Mouse (Mus musculus) hindbrain, embryonic 16.5 days (tissue): ENCODE results near the gene Ugt1a6a. TPM values are rescaled to one million over a fixed set of nuclear protein-coding genes. Genes with fewer than 3 reads are reported as not detected.
"Not testable (repeated sequence)": the region's sequence is repeated elsewhere in the genome, so short reads cannot be mapped to it uniquely, and the experiment has no call there.

Experiments
- ATAC-seq: fragments of 200-750 bp; cut with Nextera tagmentation; 2 replicates; pipeline ENCODE4 v1.8.0; 2017; ENCODE audit warnings: moderate TSS enrichment, moderate library complexity
- H3K27ac ChIP-seq: fragments of 300-500 bp; sonication (generic); 2 replicates; pipeline ENCODE4 v1.5.1; 2014; ENCODE audit warnings: low read depth, mild to moderate bottlenecking, control low read depth, low read length, moderate library complexity
- H3K27me3 ChIP-seq: fragments of 300-500 bp; sonication (generic); replicated peaks from 2 replicates; pipeline ENCODE4 v1.6.1; 2014; ENCODE audit warnings: low read length; ENCODE audit not compliant: control insufficient read depth, insufficient read depth
- H3K36me3 ChIP-seq: fragments of 300-500 bp; sonication (generic); 2 replicates; pipeline ENCODE4 v1.6.1; 2014; ENCODE audit warnings: mild to moderate bottlenecking, low read length, moderate library complexity, mixed read lengths; ENCODE audit not compliant: control insufficient read depth, insufficient read depth
- H3K4me1 ChIP-seq: fragments of 300-500 bp; sonication (generic); 2 replicates; pipeline ENCODE4 v1.6.1; 2014; ENCODE audit warnings: low read depth, low read length; ENCODE audit not compliant: control insufficient read depth, insufficient read depth
- H3K4me2 ChIP-seq: fragments of 300-500 bp; sonication (generic); 2 replicates; pipeline ENCODE4 v1.6.1; 2014; ENCODE audit warnings: mild to moderate bottlenecking, low read length, control low read depth, moderate library complexity
- H3K4me3 ChIP-seq: fragments of 300-500 bp; sonication (generic); 2 replicates; pipeline ENCODE4 v1.5.1; 2014; ENCODE audit warnings: mild to moderate bottlenecking, low read length, control low read depth, moderate library complexity
- H3K9ac ChIP-seq: fragments of 300-500 bp; sonication (generic); 2 replicates; pipeline ENCODE4 v1.6.1; 2014; ENCODE audit warnings: low read depth, mild to moderate bottlenecking, control low read depth, low read length, moderate library complexity
- H3K9me3 ChIP-seq: fragments of 300-500 bp; sonication (generic); 2 replicates; pipeline ENCODE4 v1.6.1; 2014; ENCODE audit warnings: mild to moderate bottlenecking, low read length, moderate library complexity; ENCODE audit not compliant: control insufficient read depth
- WGBS: fragments of 180-500 bp; shearing (Covaris S2); extraction: QIAGEN DNeasy Blood & Tissue Kit; methylation state at CpG from one replicate; pipeline ENCODE4 v1.1.7; 2014; 5-methylcytosine and 5-hydroxymethylcytosine counted together
- polyA plus RNA-seq: library from polyadenylated mRNA; unstranded; fragments of >200 nt; fragmentation: Nextera tagmentation; extraction: Ambion mirVana; gene quantifications from 2 replicates; pipeline ENCODE4 v1.2.1, GENCODE M21; 2015

Gene Ugt1a6a
- polyA plus RNA-seq, 1 experiment from 2014 or later, result 5.6 TPM

GRCm38 (mm10) chr1:88222216-88222615 is 87.6 kb downstream of the Ugt1a6a start:
- Histone ChIP-seq H3K9me3 (peaks cover 28% of the 10 kb centered on the region), H3K9ac (no peak overlapping the region), H3K4me1 (no peaks in the 10 kb centered on the region), H3K27ac (no peak overlapping the region), H3K36me3 (no peaks in the 10 kb centered on the region), H3K4me2 (no peak overlapping the region), H3K27me3 (no peaks in the 10 kb centered on the region), H3K4me3 (no peak overlapping the region)
- WGBS, result 47% methylated on average over 2 of the region's 2 CpGs
- ATAC-seq, result no peak

- H3K4me3 ChIP-seq, H3K4me2 ChIP-seq, H3K36me3 ChIP-seq, H3K27me3 ChIP-seq, H3K4me1 ChIP-seq, ATAC-seq, H3K9ac ChIP-seq, H3K27ac ChIP-seq: not testable (repeated sequence)
- peaks cover 31% of the 10 kb centered on the region for H3K9me3 ChIP-seq
These were observed 88.5 kb downstream of the Ugt1a6a start for GRCm38 (mm10) chr1:88223011-88223515.

DNA sequence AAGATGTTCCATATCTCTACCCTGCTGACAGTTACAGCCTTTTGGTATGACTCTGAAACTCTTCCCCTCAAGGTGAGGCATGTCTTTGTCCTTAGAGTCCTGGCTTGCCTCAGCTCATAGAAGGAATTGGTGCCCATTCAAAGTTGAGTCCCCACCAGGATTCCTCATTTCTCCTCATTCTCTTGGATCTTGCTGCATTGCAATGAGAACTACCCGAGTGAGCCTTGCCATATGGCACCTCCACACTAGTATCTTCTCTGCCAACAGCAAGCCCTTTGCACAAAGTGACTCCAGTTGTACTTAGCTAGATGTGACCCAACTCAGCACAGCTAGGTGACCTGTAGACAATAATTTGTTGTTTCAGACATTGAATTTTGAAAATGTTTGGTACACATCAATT is 89.0 kb downstream of the Ugt1a6a start:
- Histone ChIP-seq H3K4me1 (no peaks in the 10 kb centered on the region), H3K4me3 (no peak overlapping the region), H3K27ac (no peak overlapping the region), H3K9me3 (peaks cover 36% of the 10 kb centered on the region), H3K4me2 (no peak overlapping the region), H3K9ac (no peak overlapping the region), H3K27me3 (no peaks in the 10 kb centered on the region), H3K36me3 (no peaks in the 10 kb centered on the region)
- no peak for ATAC-seq
- 54% methylated on average over 1 of the region's 1 CpGs for WGBS

DNA sequence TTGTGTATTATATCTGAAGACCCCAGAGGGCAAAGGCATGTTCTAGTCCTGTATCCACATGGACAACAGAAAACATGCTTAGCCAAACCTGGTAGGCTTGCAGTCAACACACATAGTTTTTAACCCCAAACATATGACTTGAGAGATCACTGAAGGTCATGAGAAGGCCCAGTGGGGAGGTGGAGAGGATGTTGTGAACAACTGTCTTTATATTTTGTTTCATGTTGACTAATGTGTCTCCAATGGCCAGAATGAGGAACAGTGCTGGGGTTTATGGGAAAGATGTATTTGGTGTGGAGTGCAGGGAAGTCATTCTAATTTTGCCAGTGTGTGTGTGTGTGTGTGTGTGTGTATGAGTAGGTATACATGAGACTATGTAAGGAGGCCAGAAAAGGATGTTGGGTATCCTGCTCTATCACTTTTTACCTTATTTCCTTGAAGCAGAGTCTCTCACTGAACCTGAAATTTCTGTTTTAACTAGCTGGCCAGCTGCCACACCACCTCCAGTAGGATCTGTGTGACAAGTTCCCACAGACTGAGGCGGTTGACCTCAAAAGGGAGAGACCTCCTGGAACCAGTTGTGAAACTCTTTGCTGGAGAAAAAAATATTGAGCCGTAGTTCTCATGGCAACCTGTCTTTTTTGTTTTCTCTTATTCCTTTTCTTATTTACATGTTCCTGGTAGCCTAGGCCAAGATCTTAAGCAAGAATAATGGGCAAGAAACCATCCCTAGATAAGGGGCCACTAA is 89.6 kb downstream of the Ugt1a6a start:
- 68% methylated on average over 2 of the region's 2 CpGs for WGBS
- peaks cover 42% of the 10 kb centered on the region for H3K9me3 ChIP-seq
- no peak overlapping the region for H3K27ac ChIP-seq
- H3K4me3 ChIP-seq, result no peak overlapping the region
- no peak overlapping the region for H3K4me2 ChIP-seq
- no peaks in the 10 kb centered on the region for H3K27me3 ChIP-seq
- ATAC-seq, result no peak
- no peak overlapping the region for H3K9ac ChIP-seq
- no peaks in the 10 kb centered on the region for H3K4me1 ChIP-seq
- H3K36me3 ChIP-seq, result no peaks in the 10 kb centered on the region

DNA sequence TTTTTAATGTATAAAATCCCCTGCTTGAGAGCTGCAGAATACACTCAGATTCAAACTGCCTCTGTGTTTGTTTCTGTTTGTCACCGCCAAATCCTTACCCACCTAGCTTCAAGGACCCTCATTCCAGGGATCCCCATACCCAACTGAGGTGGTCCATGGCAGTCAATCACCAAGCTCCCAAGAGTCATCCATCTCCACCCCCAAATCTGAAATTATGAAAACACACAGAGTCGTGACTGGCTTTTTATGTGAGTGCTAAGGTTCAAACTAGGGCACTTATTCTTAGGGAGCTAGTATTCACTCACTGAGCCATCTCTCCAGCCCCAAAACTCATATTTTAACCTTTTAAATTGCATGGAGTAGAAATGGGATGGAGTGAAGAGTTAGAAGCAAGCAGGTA is 90.7 kb downstream of the Ugt1a6a start:
- 41% methylated on average over 2 of the region's 2 CpGs for WGBS
- H3K4me1 ChIP-seq, H3K36me3 ChIP-seq, H3K4me3 ChIP-seq, H3K27ac ChIP-seq, H3K9ac ChIP-seq, H3K27me3 ChIP-seq, H3K4me2 ChIP-seq, ATAC-seq: not testable (repeated sequence)
- H3K9me3 ChIP-seq, result peaks cover 53% of the 10 kb centered on the region

DNA sequence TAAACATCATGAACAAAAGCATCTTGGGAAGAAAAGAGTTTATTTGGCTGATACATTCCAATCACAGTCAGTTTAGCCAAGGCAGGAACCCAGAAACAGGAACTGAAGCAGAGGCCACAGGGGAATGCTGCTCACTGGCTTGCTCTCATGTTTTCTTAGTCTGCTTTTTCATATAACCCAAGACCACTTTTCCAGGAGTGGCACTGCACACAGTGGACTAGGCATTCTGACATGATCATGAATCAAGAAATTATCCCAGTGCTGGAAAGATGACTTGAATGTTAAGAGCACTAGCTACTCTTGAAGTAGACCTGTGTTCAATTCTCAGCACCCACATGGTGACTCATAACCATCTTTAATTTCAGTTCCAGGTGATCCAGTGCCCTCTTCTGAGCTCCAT is 91.1 kb downstream of the Ugt1a6a start:
- no peak overlapping the region for H3K27ac ChIP-seq
- ATAC-seq, result no peak
- H3K36me3 ChIP-seq, result no peaks in the 10 kb centered on the region
- peaks cover 57% of the 10 kb centered on the region for H3K9me3 ChIP-seq
- no peaks in the 10 kb centered on the region for H3K4me1 ChIP-seq
- H3K9ac ChIP-seq, result no peak overlapping the region
- no peak overlapping the region for H3K4me3 ChIP-seq
- H3K27me3 ChIP-seq, result no peaks in the 10 kb centered on the region
- no peak overlapping the region for H3K4me2 ChIP-seq

GRCm38 (mm10) chr1:88226670-88227379 is 92.2 kb downstream of the Ugt1a6a start, which contains the start of gene Mroh2a:
Mroh2a (plus strand) TSS chr1:88226986.
- 59% methylated on average over 5 of the region's 5 CpGs for WGBS
- H3K36me3 ChIP-seq, result no peaks in the 10 kb centered on the region
- H3K4me3 ChIP-seq, result no peak within 1 kb of the TSS
- ATAC-seq, result no peak
- no peaks in the 10 kb centered on the region for H3K4me1 ChIP-seq
- no peaks in the 10 kb centered on the region for H3K27me3 ChIP-seq
- H3K4me2 ChIP-seq, result no peak within 1 kb of the TSS
- no peak within 1 kb of the TSS for H3K27ac ChIP-seq
- peaks cover 68% of the 10 kb centered on the region for H3K9me3 ChIP-seq
- H3K9ac ChIP-seq, result no peak within 1 kb of the TSS

- H3K4me3 ChIP-seq, result no peak overlapping the region
- no peaks in the 10 kb centered on the region for H3K36me3 ChIP-seq
- no peak overlapping the region for H3K9ac ChIP-seq
- ATAC-seq, result no peak
- H3K27me3 ChIP-seq, result no peaks in the 10 kb centered on the region
- no peaks in the 10 kb centered on the region for H3K4me1 ChIP-seq
- H3K27ac ChIP-seq, result no peak overlapping the region
- no peak overlapping the region for H3K4me2 ChIP-seq
- WGBS, result 56% methylated on average over 2 of the region's 2 CpGs
- peaks cover 71% of the 10 kb centered on the region for H3K9me3 ChIP-seq
These were observed 92.9 kb downstream of the Ugt1a6a start for GRCm38 (mm10) chr1:88227482-88227881.

- Histone ChIP-seq H3K4me1 (no peaks in the 10 kb centered on the region), H3K36me3 (no peaks in the 10 kb centered on the region), H3K27me3 (no peaks in the 10 kb centered on the region), H3K9ac (no peak overlapping the region), H3K9me3 (peaks cover 77% of the 10 kb centered on the region), H3K27ac (no peak overlapping the region), H3K4me3 (no peak overlapping the region), H3K4me2 (no peak overlapping the region)
- WGBS, result 70% methylated on average over 7 of the region's 7 CpGs
- ATAC-seq, result no peak
These were observed 93.5 kb downstream of the Ugt1a6a start for GRCm38 (mm10) chr1:88228121-88228520.
